Mouse (Mus musculus) embryonic facial prominence, embryonic 14.5 days (tissue): ENCODE measurements around the gene Ctnna3. TPM values are rescaled to one million over a fixed set of nuclear protein-coding genes. Genes with fewer than 3 reads are reported as not detected.

Experiments used
- ATAC-seq: fragments of 200-750 bp; cut with Nextera tagmentation; 2 replicates; pipeline ENCODE4 v1.8.0; 2017; ENCODE audit warnings: low read depth, moderate number of reproducible peaks, moderate TSS enrichment
- DNase-seq: peaks from one replicate; pipeline ENCODE4 v3.0.0-alpha.2; 2015; ENCODE audit warnings: low spot score
- H3K27ac ChIP-seq: fragments of 300-500 bp; sonication (generic); replicated peaks from 2 replicates; pipeline ENCODE4 v1.5.1; 2014; ENCODE audit warnings: low read depth, mild to moderate bottlenecking, low read length, moderate library complexity
- H3K27me3 ChIP-seq: fragments of 300-500 bp; sonication (generic); replicated peaks from 2 replicates; pipeline ENCODE4 v1.6.1; 2014; ENCODE audit warnings: low read length; ENCODE audit not compliant: control insufficient read depth, insufficient read depth
- H3K36me3 ChIP-seq: fragments of 300-500 bp; sonication (generic); 2 replicates; pipeline ENCODE4 v1.6.1; 2014; ENCODE audit warnings: low read length, mixed read lengths; ENCODE audit not compliant: control insufficient read depth, insufficient read depth
- H3K4me1 ChIP-seq: fragments of 300-500 bp; sonication (generic); 2 replicates; pipeline ENCODE4 v1.6.1; 2014; ENCODE audit warnings: antibody characterized with exemption, low read length; ENCODE audit not compliant: control insufficient read depth, insufficient read depth
- H3K4me2 ChIP-seq: fragments of 300-500 bp; sonication (generic); 2 replicates; pipeline ENCODE4 v1.6.1; 2014; ENCODE audit warnings: low read depth, mild to moderate bottlenecking, low read length, moderate library complexity, mixed read lengths
- H3K4me3 ChIP-seq: fragments of 300-500 bp; sonication (generic); 2 replicates; pipeline ENCODE4 v1.5.1; 2014; ENCODE audit warnings: low read depth, mild to moderate bottlenecking, low read length
- H3K9ac ChIP-seq: fragments of 300-500 bp; sonication (generic); 2 replicates; pipeline ENCODE4 v1.6.1; 2014; ENCODE audit warnings: low read depth, mild to moderate bottlenecking, low read length, moderate library complexity, mixed read lengths
- H3K9me3 ChIP-seq: fragments of 300-500 bp; sonication (generic); 2 replicates; pipeline ENCODE4 v1.6.1; 2016; ENCODE audit warnings: low read length; ENCODE audit not compliant: control insufficient read depth
- WGBS: fragments of 180-500 bp; shearing (Covaris S2); extraction: QIAGEN DNeasy Blood & Tissue Kit; methylation state at CpG from one replicate; pipeline ENCODE4 v1.1.7; 2014; 5-methylcytosine and 5-hydroxymethylcytosine counted together
- polyA plus RNA-seq: library from polyadenylated mRNA; unstranded; fragments of >200 nt; fragmentation: Nextera tagmentation; extraction: Ambion mirVana; gene quantifications from 2 replicates; pipeline ENCODE4 v1.2.1, GENCODE M21; 2014

Ctnna3 gene
- polyA plus RNA-seq, 1 experiment from 2014 or later, result 1.6 TPM

GRCm38 (mm10) chr10:63933946-63934345 is 504.0 kb downstream of the Ctnna3 start:
- no peaks in the 10 kb centered on the region for H3K9me3 ChIP-seq
- no peaks in the 10 kb centered on the region for H3K4me1 ChIP-seq
- no peak overlapping the region for H3K4me2 ChIP-seq
- H3K27ac ChIP-seq, result no peak overlapping the region
- H3K27me3 ChIP-seq, result no peaks in the 10 kb centered on the region
- H3K36me3 ChIP-seq, result no peaks in the 10 kb centered on the region
- H3K4me3 ChIP-seq, result no peak overlapping the region
- DNase-seq, result no peak
- WGBS, result 73% methylated on average over 5 of the region's 5 CpGs
- H3K9ac ChIP-seq, result no peak overlapping the region
- ATAC-seq, result no peak

- Histone ChIP-seq H3K27ac (no peak overlapping the region), H3K27me3 (no peaks in the 10 kb centered on the region), H3K4me1 (no peaks in the 10 kb centered on the region), H3K4me2 (no peak overlapping the region), H3K4me3 (no peak overlapping the region), H3K36me3 (no peaks in the 10 kb centered on the region), H3K9ac (no peak overlapping the region), H3K9me3 (no peaks in the 10 kb centered on the region)
- ATAC-seq (no peak), DNase-seq (no peak)
- WGBS, result 64% methylated on average over 3 of the region's 3 CpGs
These were observed 515.6 kb downstream of the Ctnna3 start for GRCm38 (mm10) chr10:63945534-63945933.

- H3K27me3 ChIP-seq, result no peaks in the 10 kb centered on the region
- no peak for ATAC-seq
- H3K4me1 ChIP-seq, result no peaks in the 10 kb centered on the region
- H3K27ac ChIP-seq, result no peak overlapping the region
- H3K9me3 ChIP-seq, result no peaks in the 10 kb centered on the region
- no peak for DNase-seq
- H3K4me2 ChIP-seq, result no peak overlapping the region
- 69% methylated on average over 4 of the region's 4 CpGs for WGBS
- no peak overlapping the region for H3K9ac ChIP-seq
- H3K4me3 ChIP-seq, result no peak overlapping the region
- no peaks in the 10 kb centered on the region for H3K36me3 ChIP-seq
These were observed 517.4 kb downstream of the Ctnna3 start for GRCm38 (mm10) chr10:63947266-63947665.

GRCm38 (mm10) chr10:63950867-63951266 is 521.0 kb downstream of the Ctnna3 start:
- Histone ChIP-seq H3K4me2 (no peak overlapping the region), H3K27me3 (no peaks in the 10 kb centered on the region), H3K9ac (no peak overlapping the region), H3K4me1 (0 out of 2 replicates have a peak, but pooled peaks cover 4% of the 10 kb centered on the region), H3K27ac (no peak overlapping the region), H3K4me3 (no peak overlapping the region), H3K36me3 (no peaks in the 10 kb centered on the region), H3K9me3 (no peaks in the 10 kb centered on the region)
- 76% methylated on average over 8 of the region's 8 CpGs for WGBS
- no peak for ATAC-seq
- DNase-seq, result peak; percentile 12

GRCm38 (mm10) chr10:63951481-63951880 is 521.6 kb downstream of the Ctnna3 start:
- 0 out of 2 replicates have a peak, but pooled peaks cover 4% of the 10 kb centered on the region for H3K4me1 ChIP-seq
- H3K27me3 ChIP-seq, result no peaks in the 10 kb centered on the region
- H3K4me2 ChIP-seq, result no peak overlapping the region
- no peak overlapping the region for H3K4me3 ChIP-seq
- no peaks in the 10 kb centered on the region for H3K9me3 ChIP-seq
- no peak overlapping the region for H3K9ac ChIP-seq
- ATAC-seq, result no peak
- DNase-seq, result no peak
- no peak overlapping the region for H3K27ac ChIP-seq
- no peaks in the 10 kb centered on the region for H3K36me3 ChIP-seq
- WGBS, result 93% methylated on average over 1 of the region's 1 CpGs

GRCm38 (mm10) chr10:63954308-63954930 is 524.5 kb downstream of the Ctnna3 start:
- Histone ChIP-seq H3K4me1 (0 out of 2 replicates have a peak, but pooled peaks cover 4% of the 10 kb centered on the region), H3K36me3 (no peaks in the 10 kb centered on the region), H3K27me3 (no peaks in the 10 kb centered on the region), H3K4me3 (no peak overlapping the region), H3K27ac (no peak overlapping the region), H3K9ac (no peak overlapping the region), H3K9me3 (no peaks in the 10 kb centered on the region), H3K4me2 (no peak overlapping the region)
- WGBS, result 12% methylated on average over 6 of the region's 7 CpGs
- ATAC-seq, result 0 out of 2 replicates have a peak, but pooled peaks have one; percentile 18
- peak; percentile 73 for DNase-seq

GRCm38 (mm10) chr10:63972300-63972699 is 542.4 kb downstream of the Ctnna3 start:
- Histone ChIP-seq H3K4me2 (no peak overlapping the region), H3K4me1 (no peaks in the 10 kb centered on the region), H3K27me3 (no peaks in the 10 kb centered on the region), H3K9ac (no peak overlapping the region), H3K36me3 (no peaks in the 10 kb centered on the region), H3K27ac (no peak overlapping the region), H3K9me3 (no peaks in the 10 kb centered on the region), H3K4me3 (no peak overlapping the region)
- ATAC-seq, result no peak
- WGBS, result 86% methylated on average over 2 of the region's 2 CpGs
- no peak for DNase-seq

- WGBS, result 27% methylated on average over 11 of the region's 11 CpGs
These were observed 548.2 kb downstream of the Ctnna3 start for GRCm38 (mm10) chr10:63978101-63978500.

GRCm38 (mm10) chr10:63978535-63978934 is 548.6 kb downstream of the Ctnna3 start:
- no peak overlapping the region for H3K27ac ChIP-seq
- H3K4me1 ChIP-seq, result 0 out of 2 replicates have a peak, but pooled peaks cover 8% of the 10 kb centered on the region
- H3K9ac ChIP-seq, result no peak overlapping the region
- H3K4me3 ChIP-seq, result no peak overlapping the region
- no peaks in the 10 kb centered on the region for H3K36me3 ChIP-seq
- 43% methylated on average over 3 of the region's 3 CpGs for whole genome bisulfite sequencing
- ATAC-seq (no peak), DNase-seq (peak; percentile 14)
- H3K27me3 ChIP-seq, result no peaks in the 10 kb centered on the region
- peak overlapping the region; percentile 47 for H3K4me2 ChIP-seq
- H3K9me3 ChIP-seq, result no peaks in the 10 kb centered on the region

More at GRCm38 (mm10) chr10:63978101-63978500, 548.2 kb downstream of the Ctnna3 start:
- Histone ChIP-seq H3K27me3 (no peaks in the 10 kb centered on the region), H3K4me2 (peak overlapping the region; percentile 47), H3K4me3 (peak overlapping the region; percentile 17), H3K4me1 (0 out of 2 replicates have a peak, but pooled peaks cover 8% of the 10 kb centered on the region), H3K9ac (peak overlapping the region; percentile 45), H3K9me3 (no peaks in the 10 kb centered on the region), H3K36me3 (no peaks in the 10 kb centered on the region), H3K27ac (no peak overlapping the region)
- peak; percentile 23 for DNase-seq
- ATAC-seq, result no peak
